Mouse (Mus musculus) intestine, embryonic 14.5 days (tissue): Measurements from ENCODE around the gene Mindy1. TPM values are rescaled to one million over a fixed set of nuclear protein-coding genes. Genes with fewer than 3 reads are reported as not detected.
A peak's percentile ranks its signal among the peaks of the same experiment; 100 is the strongest.

ENCODE experiments used
- ATAC-seq: fragments of 200-750 bp; cut with Nextera tagmentation; replicated peaks from 2 replicates; pipeline ENCODE4 v1.8.0; 2017; ENCODE audit warnings: low read depth, moderate number of reproducible peaks, moderate TSS enrichment, moderate library complexity; ENCODE audit not compliant: low FRiP score, low TSS enrichment
- DNase-seq: peaks from one replicate; pipeline ENCODE4 v3.0.0-alpha.2; 2018; ENCODE audit warnings: low spot score
- H3K27ac ChIP-seq: fragments of 300-500 bp; sonication (generic); 2 replicates; pipeline ENCODE4 v1.5.1; 2014; ENCODE audit warnings: low read depth, mild to moderate bottlenecking, control low read depth
- H3K27me3 ChIP-seq: fragments of 300-500 bp; sonication (generic); replicated peaks from 2 replicates; pipeline ENCODE4 v1.6.1; 2014; ENCODE audit warnings: low read length, control low read depth; ENCODE audit not compliant: control insufficient read depth, insufficient read depth
- H3K36me3 ChIP-seq: fragments of 300-500 bp; sonication (generic); 2 replicates; pipeline ENCODE4 v1.6.1; 2014; ENCODE audit warnings: low read length, control low read depth; ENCODE audit not compliant: control insufficient read depth, insufficient read depth
- H3K4me1 ChIP-seq: fragments of 300-500 bp; sonication (generic); replicated peaks from 2 replicates; pipeline ENCODE4 v1.6.1; 2014; ENCODE audit warnings: low read length, control low read depth, mixed read lengths; ENCODE audit not compliant: control insufficient read depth, insufficient read depth
- H3K4me2 ChIP-seq: fragments of 300-500 bp; sonication (generic); 2 replicates; pipeline ENCODE4 v1.6.1; 2014; ENCODE audit warnings: low read length
- H3K4me3 ChIP-seq: fragments of 300-500 bp; sonication (generic); 2 replicates; pipeline ENCODE4 v1.5.1; 2014; ENCODE audit warnings: low read depth, low read length, control low read depth, mixed read lengths
- H3K9ac ChIP-seq: fragments of 300-500 bp; sonication (generic); 2 replicates; pipeline ENCODE4 v1.6.1; 2014; ENCODE audit warnings: mild to moderate bottlenecking, low read length
- H3K9me3 ChIP-seq: fragments of 300-500 bp; sonication (generic); 2 replicates; pipeline ENCODE4 v1.6.1; 2016; ENCODE audit warnings: low read length, control low read depth; ENCODE audit not compliant: control insufficient read depth
- WGBS: fragments of 180-500 bp; shearing (Covaris S2); extraction: QIAGEN DNeasy Blood & Tissue Kit; methylation state at CpG from one replicate; pipeline ENCODE4 v1.1.7; 2014; 5-methylcytosine and 5-hydroxymethylcytosine counted together
- polyA plus RNA-seq: library from polyadenylated mRNA; unstranded; fragments of >200 nt; fragmentation: Nextera tagmentation; extraction: Ambion mirVana; gene quantifications from 2 replicates; pipeline ENCODE4 v1.2.1, GENCODE M21; 2014

Gene Mindy1
- polyA plus RNA-seq, 1 experiment from 2014 or later = 38.5 TPM

- no peak overlapping the region for H3K4me3 ChIP-seq
- 0 out of 2 replicates have a peak, but pooled peaks cover 3% of the 10 kb centered on the region for H3K4me1 ChIP-seq
- no peaks in the 10 kb centered on the region for H3K9me3 ChIP-seq
- 88% methylated on average over 7 of the region's 7 CpGs for WGBS
- ATAC-seq (no peak), DNase-seq (no peak)
- no peaks in the 10 kb centered on the region for H3K27me3 ChIP-seq
- no peak overlapping the region for H3K27ac ChIP-seq
- no peak overlapping the region for H3K4me2 ChIP-seq
- H3K36me3 ChIP-seq = peaks cover 39% of the 10 kb centered on the region
- no peak overlapping the region for H3K9ac ChIP-seq
Observed at GRCm38 (mm10) chr3:95294316-95294715, 13.2 kb downstream of the Mindy1 start.

DNA sequence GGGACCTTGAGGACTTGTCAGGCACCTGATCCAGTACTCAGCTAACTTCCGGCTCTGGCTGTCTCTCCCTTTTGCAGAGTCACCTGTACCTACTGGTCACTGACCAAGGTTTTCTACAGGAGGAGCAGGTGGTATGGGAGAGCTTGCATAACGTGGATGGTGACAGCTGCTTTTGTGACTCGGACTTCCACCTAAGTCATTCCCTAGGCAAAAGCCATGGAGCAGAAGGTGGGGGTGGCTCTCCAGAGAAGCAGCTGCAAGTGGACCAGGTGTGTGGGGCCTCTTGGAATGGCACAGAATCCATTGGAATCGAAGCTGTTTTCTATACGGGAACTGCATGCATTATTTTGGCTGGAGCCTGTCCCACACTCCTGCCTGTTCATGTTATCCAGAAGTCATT lies 13.6 kb downstream of the Mindy1 start:
- DNase-seq (no peak), ATAC-seq (no peak)
- no peak overlapping the region for H3K27ac ChIP-seq
- no peaks in the 10 kb centered on the region for H3K27me3 ChIP-seq
- 0 out of 2 replicates have a peak, but pooled peaks cover 3% of the 10 kb centered on the region for H3K4me1 ChIP-seq
- no peaks in the 10 kb centered on the region for H3K9me3 ChIP-seq
- H3K4me3 ChIP-seq = no peak overlapping the region
- H3K36me3 ChIP-seq = peaks cover 39% of the 10 kb centered on the region
- WGBS = 84% methylated on average over 5 of the region's 5 CpGs
- H3K4me2 ChIP-seq = no peak overlapping the region
- no peak overlapping the region for H3K9ac ChIP-seq

GRCm38 (mm10) chr3:95295321-95296102 lies 14.4 kb downstream of the Mindy1 start:
- H3K4me1 ChIP-seq = no peaks in the 10 kb centered on the region
- no peak overlapping the region for H3K9ac ChIP-seq
- H3K27me3 ChIP-seq = no peaks in the 10 kb centered on the region
- WGBS = 78% methylated on average over 11 of the region's 11 CpGs
- no peak for DNase-seq
- H3K4me3 ChIP-seq = no peak overlapping the region
- no peaks in the 10 kb centered on the region for H3K9me3 ChIP-seq
- H3K36me3 ChIP-seq = peaks cover 39% of the 10 kb centered on the region
- H3K4me2 ChIP-seq = no peak overlapping the region
- no peak overlapping the region for H3K27ac ChIP-seq
- no peak for ATAC-seq

DNA sequence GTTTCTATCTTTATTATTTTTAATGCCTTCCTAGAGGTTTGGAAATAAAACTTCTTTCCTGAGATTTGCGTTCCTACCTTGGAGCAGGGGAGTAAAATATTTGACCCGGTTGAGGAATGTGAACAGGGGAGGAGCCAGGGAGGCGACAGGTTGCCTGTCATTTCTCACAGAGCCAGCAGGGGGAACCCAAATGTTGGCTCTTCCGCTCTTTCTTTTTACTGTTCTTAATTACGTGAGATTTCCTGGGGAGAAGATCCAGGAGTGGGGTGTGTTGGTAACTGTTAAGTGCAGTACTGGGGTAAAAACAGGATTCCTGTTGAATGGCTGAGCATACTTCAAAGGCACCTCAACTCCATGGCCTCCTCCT lies 14.9 kb downstream of the Mindy1 start:
- Histone ChIP-seq H3K4me2 (no peak overlapping the region), H3K4me3 (no peak overlapping the region), H3K9ac (no peak overlapping the region), H3K36me3 (peaks cover 39% of the 10 kb centered on the region), H3K9me3 (no peaks in the 10 kb centered on the region), H3K27ac (no peak overlapping the region), H3K27me3 (no peaks in the 10 kb centered on the region), H3K4me1 (no peaks in the 10 kb centered on the region)
- DNase-seq (peak; percentile 65), ATAC-seq (no peak)
- WGBS = 6% methylated on average over 5 of the region's 5 CpGs

GRCm38 (mm10) chr3:95298018-95298417 lies 16.9 kb downstream of the Mindy1 start:
- no peaks in the 10 kb centered on the region for H3K27me3 ChIP-seq
- H3K27ac ChIP-seq = no peak overlapping the region
- DNase-seq (no peak), ATAC-seq (no peak)
- 85% methylated on average over 7 of the region's 7 CpGs for WGBS
- H3K9ac ChIP-seq = no peak overlapping the region
- H3K4me3 ChIP-seq = no peak overlapping the region
- no peak overlapping the region for H3K4me2 ChIP-seq
- H3K36me3 ChIP-seq = peaks cover 26% of the 10 kb centered on the region
- no peaks in the 10 kb centered on the region for H3K4me1 ChIP-seq
- no peaks in the 10 kb centered on the region for H3K9me3 ChIP-seq

- H3K9me3 ChIP-seq = no peaks in the 10 kb centered on the region
- DNase-seq (no peak), ATAC-seq (no peak; the same call in 1 of the 2 replicates)
- H3K27ac ChIP-seq = no peak overlapping the region
- no peak overlapping the region for H3K4me2 ChIP-seq
- no peak overlapping the region for H3K4me3 ChIP-seq
- H3K4me1 ChIP-seq = no peaks in the 10 kb centered on the region
- 87% methylated on average over 3 of the region's 3 CpGs for WGBS
- no peaks in the 10 kb centered on the region for H3K36me3 ChIP-seq
- H3K9ac ChIP-seq = no peak overlapping the region
- no peaks in the 10 kb centered on the region for H3K27me3 ChIP-seq
Observed at GRCm38 (mm10) chr3:95301204-95301796, 20.2 kb downstream of the Mindy1 start.

- Histone ChIP-seq H3K36me3 (no peaks in the 10 kb centered on the region), H3K9ac (no peak overlapping the region), H3K27ac (no peak overlapping the region), H3K9me3 (no peaks in the 10 kb centered on the region), H3K27me3 (no peaks in the 10 kb centered on the region), H3K4me1 (no peaks in the 10 kb centered on the region), H3K4me2 (no peak overlapping the region), H3K4me3 (no peak overlapping the region)
- no peak for DNase-seq
- 68% methylated on average over 4 of the region's 4 CpGs for WGBS
- ATAC-seq = no peak
Observed at GRCm38 (mm10) chr3:95306244-95306643, 25.1 kb downstream of the Mindy1 start.

GRCm38 (mm10) chr3:95307100-95307499 lies 26.0 kb downstream of the Mindy1 start, which contains the start of gene Anxa9:
TSS of gene Anxa9 (minus strand) at chr3:95307176.
- Histone ChIP-seq H3K36me3 (no peaks in the 10 kb centered on the region), H3K4me2 (no peak within 1 kb of the TSS), H3K9me3 (no peaks in the 10 kb centered on the region), H3K4me1 (no peaks in the 10 kb centered on the region), H3K27me3 (no peaks in the 10 kb centered on the region), H3K27ac (no peak within 1 kb of the TSS), H3K9ac (no peak within 1 kb of the TSS), H3K4me3 (no peak within 1 kb of the TSS)
- DNase-seq (no peak), ATAC-seq (peak; percentile 18; the same call in 1 of the 2 replicates)
- 47% methylated on average over 7 of the region's 7 CpGs for WGBS

- H3K36me3 ChIP-seq = no peaks in the 10 kb centered on the region
- WGBS = 56% methylated on average over 3 of the region's 3 CpGs
- H3K4me1 ChIP-seq = no peaks in the 10 kb centered on the region
- no peak for DNase-seq
- no peak overlapping the region for H3K4me3 ChIP-seq
- H3K4me2 ChIP-seq = no peak overlapping the region
- H3K9me3 ChIP-seq = no peaks in the 10 kb centered on the region
- H3K27me3 ChIP-seq = no peaks in the 10 kb centered on the region
- H3K27ac ChIP-seq = no peak overlapping the region
- no peak overlapping the region for H3K9ac ChIP-seq
- no peak for ATAC-seq
Observed at GRCm38 (mm10) chr3:95310496-95310895, 29.4 kb downstream of the Mindy1 start.
